Mouse (Mus musculus) myocyte (in vitro differentiated cells): ENCODE measurements around the gene Rps28.

Experiments used
- E2F4 ChIP-seq: IDR thresholded peaks from one replicate; pipeline ENCODE4 v1.6.1; 2011; ENCODE audit warnings: mild to moderate bottlenecking, control low read depth, moderate library complexity; ENCODE audit not compliant: insufficient read depth
- MAX ChIP-seq: IDR thresholded peaks from one replicate; pipeline ENCODE4 v1.6.1; 2011; ENCODE audit warnings: low read depth, mild to moderate bottlenecking, control low read depth
- MYOG ChIP-seq, 3 experiments: IDR thresholded peaks; one replicate each; pipeline ENCODE4 v1.6.1; 2011; ENCODE audit warnings: control low read depth in 2 of 3, low read depth in 2 of 3, mild to moderate bottlenecking in 2 of 3; ENCODE audit not compliant: insufficient read length in 2 of 3, control insufficient read depth in 1 of 3, insufficient read depth in 1 of 3
- POLR2A ChIP-seq: IDR thresholded peaks from one replicate; pipeline ENCODE4 v1.6.1; 2011; ENCODE audit warnings: low read depth, mild to moderate bottlenecking, control low read depth, moderate library complexity; ENCODE audit not compliant: insufficient read length
- REST ChIP-seq: IDR thresholded peaks from one replicate; pipeline ENCODE4 v1.6.1; 2011; ENCODE audit warnings: mild to moderate bottlenecking, control low read depth, moderate library complexity; ENCODE audit not compliant: insufficient read depth, insufficient read length

DNA sequence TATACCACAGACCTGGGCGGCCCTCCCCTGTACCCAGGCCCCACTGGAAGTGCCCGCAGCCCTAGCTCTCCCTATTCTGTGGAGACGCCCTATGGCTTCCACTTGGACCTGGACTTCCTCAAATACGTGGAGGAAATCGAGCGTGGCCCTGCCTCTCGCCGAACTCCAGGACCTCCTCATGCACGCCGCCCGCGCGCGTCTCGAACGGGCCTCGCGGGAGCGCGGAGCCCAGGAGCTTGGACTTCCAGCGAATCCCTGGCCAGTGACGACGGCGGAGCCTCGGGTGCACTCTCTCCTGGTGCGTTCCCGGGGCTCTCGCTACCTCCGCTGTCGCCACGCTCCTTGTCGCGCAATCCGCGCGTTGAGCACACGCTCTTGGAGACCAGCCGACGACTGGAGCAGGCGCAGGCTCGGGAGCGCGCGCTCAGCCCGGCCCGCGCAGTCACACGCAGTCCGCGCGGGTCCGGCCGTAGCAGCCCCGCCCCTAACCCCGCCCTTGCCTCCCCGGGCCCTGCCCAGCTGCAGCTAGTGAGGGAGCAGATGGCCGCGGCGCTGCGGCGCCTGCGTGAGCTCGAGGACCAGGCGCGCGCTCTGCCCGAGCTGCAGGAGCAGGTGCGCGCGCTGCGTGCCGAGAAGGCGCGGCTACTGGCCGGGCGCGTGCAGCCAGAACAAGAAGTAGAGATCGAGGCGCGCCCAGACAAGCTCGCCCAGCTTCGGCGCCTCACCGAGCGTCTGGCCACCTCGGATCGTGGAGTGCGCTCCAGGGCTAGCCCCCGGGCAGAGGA, 7.0 kb downstream of the Rps28 start:
- TF ChIP-seq POLR2A (peak; percentile 77), REST (no peak), MYOG (IDR thresholded peaks at IDR 0.05; ENCODE audit: control insufficient read depth in 1 of 3, insufficient read depth in 1 of 3, insufficient read length in 2 of 3, low read depth in 2 of 3) (peak; percentile 15 to 88 (median 79)), MAX (no peak), E2F4 (no peak)
